Mouse (Mus musculus) stomach, postnatal 0 days (tissue): ENCODE results near the gene Pik3r3.

Experiments
- CTCF ChIP-seq: IDR thresholded peaks from 2 replicates; pipeline ENCODE4 v1.5.1; 2016; ENCODE audit warnings: antibody characterized with exemption, low read depth, mild to moderate bottlenecking, moderate library complexity
- EP300 ChIP-seq: optimal IDR thresholded peaks from 2 replicates; pipeline ENCODE3; 2016; ENCODE audit warnings: antibody characterized with exemption

- TF ChIP-seq CTCF (no peak), EP300 (no peak)
These were observed 46.3 kb upstream of the Pik3r3 start for GRCm38 (mm10) chr4:116175136-116175535.
